Mouse (Mus musculus) lung, postnatal 0 days (tissue): ENCODE measurements at regions not wholly inside any gene's neighbourhood (a gene's known extent, or its start where the extent isn't known, plus 50 kb on each side); places are given as distances from the start of the nearest gene placed in this dataset.
"Not testable (repeated sequence)": the region's sequence is repeated elsewhere in the genome, so short reads cannot be mapped to it uniquely, and the experiment has no call there.

Source experiments
- ATAC-seq: fragments of 200-750 bp; cut with Nextera tagmentation; 2 replicates; pipeline ENCODE4 v1.8.0; 2017; ENCODE audit warnings: moderate library complexity
- DNase-seq: peaks from one replicate; pipeline ENCODE4 v3.0.0-alpha.2; 2016; ENCODE audit warnings: low spot score
- H3K27ac ChIP-seq: fragments of 300-500 bp; sonication (generic); 2 replicates; pipeline ENCODE4 v1.5.1; 2014; ENCODE audit warnings: antibody characterized with exemption, mild to moderate bottlenecking, low read length, mixed read lengths
- H3K27me3 ChIP-seq: fragments of 300-500 bp; sonication (generic); replicated peaks from 2 replicates; pipeline ENCODE4 v1.6.1; 2014; ENCODE audit warnings: low read length, mixed read lengths; ENCODE audit not compliant: insufficient read depth
- H3K36me3 ChIP-seq: fragments of 300-500 bp; sonication (generic); 2 replicates; pipeline ENCODE4 v1.6.1; 2014; ENCODE audit warnings: low read length, mixed read lengths; ENCODE audit not compliant: insufficient read depth
- H3K4me1 ChIP-seq: fragments of 300-500 bp; sonication (generic); 2 replicates; pipeline ENCODE4 v1.6.1; 2014; ENCODE audit warnings: antibody characterized with exemption, low read depth, low read length, mixed read lengths; ENCODE audit not compliant: insufficient read depth
- H3K4me2 ChIP-seq: fragments of 300-500 bp; sonication (generic); replicated peaks from 2 replicates; pipeline ENCODE4 v1.6.1; 2014; ENCODE audit warnings: low read depth, mild to moderate bottlenecking, low read length, moderate library complexity, mixed read lengths
- H3K4me3 ChIP-seq: fragments of 300-500 bp; sonication (generic); 2 replicates; pipeline ENCODE4 v1.5.1; 2014; ENCODE audit warnings: low read depth, low read length
- H3K9ac ChIP-seq: fragments of 300-500 bp; sonication (generic); replicated peaks from 2 replicates; pipeline ENCODE4 v1.6.1; 2014; ENCODE audit warnings: low read depth, mild to moderate bottlenecking
- H3K9me3 ChIP-seq: fragments of 300-500 bp; sonication (generic); 2 replicates; pipeline ENCODE4 v1.6.1; 2016; ENCODE audit warnings: low read length, mixed read lengths
- CTCF ChIP-seq: IDR thresholded peaks from 2 replicates; pipeline ENCODE4 v1.5.1; 2016; ENCODE audit warnings: antibody characterized with exemption, mild to moderate bottlenecking
- EP300 ChIP-seq: IDR thresholded peaks from 2 replicates; pipeline ENCODE4 v1.6.1; 2016; ENCODE audit warnings: antibody characterized with exemption, mild to moderate bottlenecking, control low read depth
- WGBS: fragments of 180-500 bp; shearing (Covaris S2); extraction: QIAGEN DNeasy Blood & Tissue Kit; methylation state at CpG from one replicate; pipeline ENCODE4 v1.1.7; 2014; 5-methylcytosine and 5-hydroxymethylcytosine counted together

DNA sequence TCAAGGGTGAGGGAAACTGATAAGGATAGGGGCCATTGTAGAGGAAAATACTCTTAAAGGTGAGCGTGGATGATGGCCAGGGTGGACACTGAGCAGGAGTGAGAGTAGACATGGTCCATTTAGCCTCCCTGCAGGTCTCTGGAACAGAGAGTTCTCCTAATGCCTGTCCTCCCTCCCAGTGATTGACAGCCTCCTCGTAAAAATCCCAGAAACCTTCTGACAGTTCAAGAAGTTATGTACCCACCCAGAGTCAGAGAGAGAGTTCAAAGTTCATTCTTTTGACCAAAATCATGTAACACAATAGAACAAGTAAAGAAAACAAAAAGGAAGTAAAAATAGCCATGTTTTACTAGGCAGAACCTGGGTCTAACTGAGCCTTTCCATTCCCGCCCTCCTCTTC, 64.5 kb upstream of the Nt5e start:
- no peak for ATAC-seq
- DNase-seq: no peak
- no peaks in the 10 kb centered on the region for H3K36me3 ChIP-seq
- no peak overlapping the region for H3K9ac ChIP-seq
- no peak overlapping the region for H3K27ac ChIP-seq
- 64% methylated on average over 3 of the region's 3 CpGs for WGBS
- TF ChIP-seq EP300: no peak
- no peak for TF ChIP-seq CTCF
- H3K27me3 ChIP-seq: no peaks in the 10 kb centered on the region
- H3K9me3 ChIP-seq: no peaks in the 10 kb centered on the region
- H3K4me2 ChIP-seq: no peak overlapping the region
- H3K4me3 ChIP-seq: no peak overlapping the region
- H3K4me1 ChIP-seq: no peaks in the 10 kb centered on the region

DNA sequence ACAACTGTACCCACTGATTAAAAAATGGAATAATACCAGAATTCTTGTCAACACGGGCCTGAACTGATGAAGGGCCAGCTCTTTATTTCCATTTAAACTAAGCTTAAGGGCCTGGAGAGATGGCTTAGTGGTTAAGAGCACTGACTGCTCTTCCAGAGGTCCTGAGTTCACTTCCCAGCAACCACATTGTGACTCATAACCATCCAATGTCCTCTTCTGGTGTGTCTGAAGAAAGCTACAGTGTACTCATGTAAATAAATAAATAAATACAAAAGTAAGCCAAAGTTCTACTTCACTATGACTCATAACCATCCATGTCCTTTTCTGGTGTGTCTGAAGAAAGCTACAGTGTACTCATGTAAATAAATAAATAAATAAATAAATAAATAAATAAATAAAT, 60.7 kb upstream of the Nt5e start:
- not testable (repeated sequence) for ATAC-seq, H3K4me3 ChIP-seq, H3K9me3 ChIP-seq, H3K36me3 ChIP-seq, DNase-seq, H3K9ac ChIP-seq, H3K4me2 ChIP-seq, H3K27ac ChIP-seq, H3K4me1 ChIP-seq, H3K27me3 ChIP-seq
- WGBS: 75% methylated on average over 1 of the region's 1 CpGs

DNA sequence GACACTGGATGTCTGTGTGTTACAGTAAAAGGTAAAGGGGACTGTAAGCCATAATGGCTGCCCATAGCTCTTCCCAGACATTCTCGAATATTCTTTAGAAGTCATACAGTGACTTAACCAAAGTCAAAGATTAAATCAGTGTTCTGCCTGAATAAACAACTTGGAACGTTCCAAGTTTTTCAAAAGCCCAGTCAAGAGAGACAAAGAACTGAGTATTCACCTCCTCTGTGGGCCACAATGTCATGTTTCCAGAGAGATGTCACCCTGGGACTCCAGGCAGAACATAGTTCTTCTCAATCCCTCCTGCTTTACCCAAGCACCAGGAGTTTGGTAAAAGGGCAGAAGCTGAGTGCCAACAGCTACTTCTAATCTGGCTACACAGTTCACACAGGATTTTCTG, 58.2 kb upstream of the Nt5e start:
- Histone ChIP-seq H3K27ac (no peak overlapping the region), H3K9me3 (no peaks in the 10 kb centered on the region), H3K4me3 (no peak overlapping the region), H3K4me1 (no peaks in the 10 kb centered on the region), H3K27me3 (no peaks in the 10 kb centered on the region), H3K9ac (no peak overlapping the region), H3K4me2 (no peak overlapping the region), H3K36me3 (no peaks in the 10 kb centered on the region)
- DNase-seq: no peak
- WGBS: 62% methylated on average over 2 of the region's 2 CpGs
- no peak for ATAC-seq
- TF ChIP-seq EP300: no peak
- TF ChIP-seq CTCF: no peak

DNA sequence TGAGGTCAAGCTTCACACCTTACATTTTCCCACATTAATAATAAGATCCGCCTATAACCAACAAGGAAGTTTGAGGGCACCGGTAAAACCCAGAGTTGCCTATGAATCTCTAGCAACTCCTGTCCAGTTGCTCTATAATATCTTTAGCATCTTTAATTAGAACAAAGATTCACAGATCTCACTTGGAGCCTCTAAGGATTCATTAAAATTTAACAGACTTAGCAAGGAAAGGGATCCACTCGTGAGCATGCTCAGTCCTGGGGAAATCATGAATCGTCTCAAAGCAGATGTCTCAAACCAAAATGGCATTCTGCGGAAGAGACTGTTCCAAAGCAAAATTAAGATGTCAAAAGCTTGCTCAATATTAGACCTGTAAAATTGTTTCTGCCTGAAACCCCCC, 57.8 kb upstream of the Nt5e start:
- no peaks in the 10 kb centered on the region for H3K36me3 ChIP-seq
- no peak for DNase-seq
- no peaks in the 10 kb centered on the region for H3K27me3 ChIP-seq
- TF ChIP-seq EP300: no peak
- no peak for TF ChIP-seq CTCF
- WGBS: 95% methylated on average over 5 of the region's 5 CpGs
- no peaks in the 10 kb centered on the region for H3K4me1 ChIP-seq
- H3K9me3 ChIP-seq: no peaks in the 10 kb centered on the region
- no peak overlapping the region for H3K27ac ChIP-seq
- H3K4me3 ChIP-seq: no peak overlapping the region
- H3K4me2 ChIP-seq: no peak overlapping the region
- no peak for ATAC-seq
- H3K9ac ChIP-seq: no peak overlapping the region

DNA sequence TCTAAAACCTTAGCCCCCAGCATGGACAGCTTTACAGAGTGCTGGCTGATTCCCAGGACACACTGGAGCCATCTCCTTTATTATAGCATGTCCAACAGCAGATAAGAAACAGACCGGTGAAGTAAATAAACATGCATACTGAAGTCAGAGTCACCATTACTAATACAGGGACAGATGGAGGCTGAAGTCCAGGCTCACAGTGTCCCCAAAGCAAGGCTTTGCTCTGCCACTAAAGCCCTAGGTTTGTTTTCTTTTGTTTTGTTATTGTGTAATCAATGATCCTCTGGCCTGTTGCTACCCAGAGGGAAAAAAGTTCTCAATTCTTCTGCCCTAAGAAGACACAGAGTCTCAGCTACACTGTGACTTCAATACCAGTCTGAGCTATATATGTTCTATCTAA, 56.2 kb upstream of the Nt5e start:
- Histone ChIP-seq H3K4me1 (no peaks in the 10 kb centered on the region), H3K9ac (no peak overlapping the region), H3K4me3 (no peak overlapping the region), H3K36me3 (no peaks in the 10 kb centered on the region), H3K4me2 (no peak overlapping the region), H3K27ac (no peak overlapping the region), H3K9me3 (no peaks in the 10 kb centered on the region), H3K27me3 (no peaks in the 10 kb centered on the region)
- WGBS: 29% methylated on average over 1 of the region's 1 CpGs
- TF ChIP-seq CTCF (no peak), EP300 (no peak)
- no peak for DNase-seq
- ATAC-seq: no peak

DNA sequence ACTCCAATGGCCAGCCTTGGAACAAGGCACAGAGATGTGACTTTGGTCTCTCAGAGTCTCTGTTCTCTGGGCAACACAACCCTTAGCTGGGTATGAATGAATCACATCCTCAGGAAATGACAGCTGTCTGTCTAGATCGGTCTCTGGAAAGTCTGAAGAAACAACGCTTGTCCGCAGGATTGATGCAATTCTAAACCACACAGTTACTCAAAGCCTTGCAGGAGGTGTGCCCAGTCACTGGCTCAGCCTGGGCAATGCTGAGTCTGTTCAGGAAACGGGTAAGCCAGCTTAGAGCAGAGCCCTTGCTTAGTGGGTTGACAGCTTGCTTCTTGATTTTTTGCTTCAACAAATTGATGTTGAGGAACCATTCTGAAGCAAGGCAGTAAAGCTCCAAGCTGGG, 53.7 kb upstream of the Nt5e start:
- Histone ChIP-seq H3K4me1 (no peaks in the 10 kb centered on the region), H3K36me3 (no peaks in the 10 kb centered on the region), H3K4me2 (no peak overlapping the region), H3K27me3 (no peaks in the 10 kb centered on the region), H3K9me3 (no peaks in the 10 kb centered on the region), H3K9ac (no peak overlapping the region), H3K27ac (no peak overlapping the region), H3K4me3 (no peak overlapping the region)
- DNase-seq (peak; percentile 63), ATAC-seq (peak; percentile 59)
- TF ChIP-seq EP300 (no peak), CTCF (no peak)
- 63% methylated on average over 4 of the region's 4 CpGs for WGBS

DNA sequence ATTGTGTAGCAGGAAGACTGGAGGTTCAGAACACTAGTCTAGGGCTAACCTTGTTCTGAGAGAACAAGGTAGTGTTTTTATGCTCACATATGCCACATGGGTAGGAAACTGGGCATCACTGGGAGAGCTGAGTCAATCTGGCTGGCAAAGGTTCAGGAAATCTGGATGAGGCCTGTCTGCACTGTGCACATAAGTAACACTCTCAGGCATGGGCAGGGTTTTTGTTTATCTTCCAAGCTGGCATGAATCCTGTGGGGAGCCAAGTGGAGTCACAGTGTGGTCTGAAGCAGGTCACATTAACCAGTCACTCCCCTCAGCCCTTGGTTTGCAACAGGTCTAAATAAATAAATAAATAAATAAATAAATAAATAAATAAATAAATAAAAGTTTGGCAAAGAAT, 53.0 kb upstream of the Nt5e start:
- Histone ChIP-seq H3K4me3 (no peak overlapping the region), H3K27ac (no peak overlapping the region), H3K9ac (no peak overlapping the region), H3K27me3 (no peaks in the 10 kb centered on the region), H3K36me3 (no peaks in the 10 kb centered on the region), H3K4me2 (no peak overlapping the region), H3K9me3 (no peaks in the 10 kb centered on the region), H3K4me1 (no peaks in the 10 kb centered on the region)
- TF ChIP-seq EP300 (no peak), CTCF (no peak)
- ATAC-seq: peak; percentile 84
- peak; percentile 67 for DNase-seq
